Comparison of ENCODE assay signal across 20 mouse cellular contexts in genomic region chr6:114787606-114788005, GRCm38 (mm10).
"Had no signal": no experiment of that assay in that cellular context is flagged by ENCODE, and none has a peak within 500 bp of the region (broad histone marks: within the 10 kb centered on the region; RNA-seq: fewer than 3 reads in every experiment).

No protein-coding gene starts in this region.

- H3K4me1 ChIP-seq: liver, embryonic 13.5 days; neural tube, embryonic 12.5 days had no signal

- H3K9ac ChIP-seq: limb, embryonic 13.5 days; liver, embryonic 13.5 days; lung, embryonic 14.5 days; neural tube, embryonic 12.5 days; neural tube, embryonic 15.5 days had no signal

- H3K9me3 ChIP-seq: limb, embryonic 10.5 days; limb, embryonic 13.5 days; liver, embryonic 13.5 days; neural tube, embryonic 12.5 days; neural tube, embryonic 15.5 days had no signal

- H3K4me2 ChIP-seq: limb, embryonic 13.5 days; liver, embryonic 13.5 days; lung, embryonic 14.5 days; midbrain, embryonic 11.5 days; neural tube, embryonic 12.5 days; neural tube, embryonic 15.5 days had no signal

- H3K27me3 ChIP-seq: limb, embryonic 13.5 days; liver, embryonic 13.5 days; neural tube, embryonic 12.5 days; neural tube, embryonic 15.5 days had no signal

- H3K27ac ChIP-seq: limb, embryonic 13.5 days; liver, embryonic 13.5 days; neural tube, embryonic 12.5 days; neural tube, embryonic 15.5 days; stomach, postnatal 0 days had no signal

- H3K4me3 ChIP-seq: limb, embryonic 10.5 days; limb, embryonic 13.5 days; liver, embryonic 13.5 days; neural tube, embryonic 12.5 days; neural tube, embryonic 15.5 days had no signal

- H3K36me3 ChIP-seq: limb, embryonic 10.5 days; limb, embryonic 13.5 days; liver, embryonic 13.5 days; neural tube, embryonic 12.5 days; neural tube, embryonic 15.5 days had no signal

- DNase-seq: kidney, postnatal 14 days; kidney, postnatal 4 days; liver; liver, embryonic 13.5 days; lung, embryonic 14.5 days; lung, postnatal 10 days; lung, postnatal 36 days; midbrain, embryonic 14.5 days; right cerebral cortex, adult 18-20 months; right cerebral cortex, postnatal 14 days; right cerebral cortex, postnatal 4 days; thymus, adult 2 months; thymus, postnatal 14 days; thymus, postnatal 4 days had no signal
